Mouse (Mus musculus): Measurements from ENCODE around the gene Pnpla6.

Pnpla6 gene

DNA sequence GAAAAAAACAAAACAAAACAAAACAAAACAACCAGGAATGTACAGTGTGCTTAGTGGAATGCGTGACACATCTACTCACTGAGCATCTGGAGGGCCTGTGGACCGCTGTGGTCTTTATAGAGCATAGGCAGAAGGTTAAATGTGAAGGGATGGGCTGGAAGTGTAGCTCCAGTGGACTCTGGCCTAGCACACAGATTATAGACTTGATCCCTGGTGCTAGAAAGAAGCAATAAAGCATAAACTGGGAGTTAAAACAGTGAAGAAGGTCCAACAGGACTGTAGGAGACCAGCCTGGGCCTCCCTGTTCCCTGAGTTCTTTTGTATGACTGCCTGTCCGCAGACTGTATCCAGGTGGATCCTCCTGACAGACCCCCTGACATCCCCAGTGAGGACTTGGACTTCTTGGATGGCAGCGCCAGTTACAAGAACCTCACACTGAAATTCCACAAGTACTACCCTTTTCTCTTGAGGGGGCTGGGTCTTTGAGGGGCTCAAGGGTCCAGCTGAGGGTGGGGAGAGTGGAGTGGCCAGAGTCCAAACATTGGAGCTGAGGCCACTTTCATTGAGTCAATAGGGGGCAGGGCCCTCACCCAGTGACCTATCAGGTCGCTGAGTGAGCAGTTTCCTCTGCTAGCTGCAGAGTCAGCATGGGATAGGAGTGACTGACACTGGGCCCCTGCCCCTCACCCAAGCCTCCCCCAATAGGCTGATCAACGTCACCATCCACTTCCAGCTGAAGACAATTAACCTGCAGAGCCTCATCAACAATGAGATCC lies 7.0 kb upstream of the Pnpla6 start:
- no peak for DNase-seq (ENCODE audit: low read depth, low spot score)

DNA sequence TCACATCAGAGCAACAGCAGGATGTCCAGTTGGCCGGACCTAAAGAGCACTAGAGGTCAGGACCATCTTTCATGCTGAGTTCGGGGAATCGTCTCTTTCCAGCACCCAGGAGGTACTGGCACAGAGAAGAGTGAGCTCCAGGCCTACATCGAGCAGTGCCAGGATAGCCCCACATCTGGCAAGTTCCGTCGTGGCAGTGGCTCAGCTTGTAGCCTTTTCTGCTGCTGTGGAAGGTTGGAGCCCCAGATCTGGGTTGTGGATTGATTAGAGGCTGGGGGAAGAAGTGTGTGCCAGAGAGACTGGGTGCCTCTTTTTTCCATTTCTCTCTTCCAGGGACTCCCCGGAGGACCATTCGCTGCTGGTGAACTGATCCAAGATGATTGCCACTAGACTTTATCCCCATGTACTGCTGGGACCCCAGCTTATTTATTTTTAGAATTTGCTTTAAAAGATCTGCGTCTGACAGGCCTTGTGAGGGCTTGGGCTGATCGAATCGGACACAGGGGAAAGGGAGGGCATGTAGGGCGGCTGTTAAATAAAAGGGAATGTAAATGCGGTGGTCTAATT lies 420 bp upstream of the Pnpla6 start:
- DNase-seq (ENCODE audit: low read depth, low spot score): no peak

DNA sequence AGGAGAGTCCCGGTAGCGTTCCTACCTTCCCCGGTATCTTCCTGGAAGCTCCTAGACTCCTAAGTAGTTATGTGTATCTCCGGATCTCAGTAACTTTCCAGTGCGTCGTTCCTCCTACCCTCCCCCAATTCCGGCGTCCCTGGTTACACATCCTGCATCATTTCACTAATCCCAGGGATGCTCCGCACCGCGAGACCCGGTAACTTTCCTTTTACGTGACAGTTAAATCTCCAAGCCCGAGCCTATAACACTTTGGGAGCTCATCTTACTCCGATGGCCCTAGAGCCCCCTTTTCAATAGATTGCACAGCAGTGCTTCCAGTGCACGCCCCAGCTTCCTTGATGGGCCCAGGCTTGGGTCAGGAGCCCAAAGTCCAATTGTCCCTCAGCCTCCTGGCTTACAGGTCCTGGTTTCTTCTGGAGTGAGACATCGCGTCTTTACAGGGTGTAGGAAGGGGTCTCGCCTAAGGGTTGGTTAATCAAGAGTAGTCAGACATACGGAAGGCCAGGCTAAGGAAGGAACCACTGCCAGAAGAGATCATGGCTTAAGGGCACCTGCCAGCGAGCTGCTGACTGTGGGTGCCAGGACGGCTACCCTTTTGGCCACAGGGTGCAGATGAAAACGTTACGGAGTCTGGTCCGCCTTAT lies 710 bp downstream of the Pnpla6 start:
- DNase-seq (ENCODE audit: low read depth, low spot score): no peak

DNA sequence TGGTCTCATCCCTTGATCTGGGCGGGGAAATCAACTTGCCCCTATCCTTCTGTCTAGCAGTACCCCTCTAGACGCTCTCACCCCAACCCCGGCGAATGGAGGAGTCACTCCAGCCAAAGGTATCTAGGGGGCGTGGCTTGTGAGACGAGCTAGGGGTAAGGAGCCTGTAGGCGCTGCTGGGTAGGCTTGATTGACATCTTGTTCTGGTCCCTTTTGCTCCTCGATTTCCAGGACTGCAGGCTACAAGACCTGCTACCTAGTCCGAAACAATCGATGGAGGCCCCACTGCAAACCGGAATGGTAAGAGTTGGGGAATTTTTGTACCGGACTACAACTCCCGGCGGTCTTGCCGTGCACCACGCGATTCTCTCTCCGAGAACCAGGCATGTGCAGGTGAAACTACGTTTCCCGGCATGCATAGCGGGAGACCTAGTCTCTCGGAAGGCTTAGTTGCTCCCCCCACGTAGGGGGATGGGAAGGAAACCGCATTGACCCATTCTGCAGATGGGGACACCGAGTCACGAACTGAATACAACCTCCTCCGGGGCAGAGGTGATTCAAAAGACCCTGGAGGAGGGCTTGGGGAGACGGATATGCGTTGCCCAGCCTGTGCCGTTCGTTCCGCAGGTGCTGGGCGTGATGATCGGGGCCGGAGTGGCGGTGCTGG lies 1.4 kb downstream of the Pnpla6 start:
- DNase-seq (ENCODE audit: low read depth, low spot score): peak; percentile 85

DNA sequence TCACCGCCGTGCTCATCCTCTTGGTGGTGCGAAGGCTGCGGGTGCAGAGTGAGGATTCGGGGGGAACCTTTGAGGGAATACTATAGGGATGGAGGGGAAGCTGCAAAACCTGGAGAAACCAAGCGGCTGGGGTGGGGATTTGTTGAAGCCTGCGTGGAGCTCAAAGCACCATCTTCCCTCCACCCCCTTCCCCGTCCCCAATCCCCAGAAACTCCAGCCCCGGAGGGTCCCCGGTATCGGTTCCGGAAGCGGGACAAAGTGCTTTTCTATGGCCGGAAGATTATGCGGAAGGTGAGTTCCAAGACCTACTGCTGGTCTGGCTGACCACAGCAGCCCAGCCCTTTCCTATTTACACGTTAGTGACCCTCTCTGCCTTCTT lies 1.9 kb downstream of the Pnpla6 start:
- DNase-seq (ENCODE audit: low read depth, low spot score): no peak

DNA sequence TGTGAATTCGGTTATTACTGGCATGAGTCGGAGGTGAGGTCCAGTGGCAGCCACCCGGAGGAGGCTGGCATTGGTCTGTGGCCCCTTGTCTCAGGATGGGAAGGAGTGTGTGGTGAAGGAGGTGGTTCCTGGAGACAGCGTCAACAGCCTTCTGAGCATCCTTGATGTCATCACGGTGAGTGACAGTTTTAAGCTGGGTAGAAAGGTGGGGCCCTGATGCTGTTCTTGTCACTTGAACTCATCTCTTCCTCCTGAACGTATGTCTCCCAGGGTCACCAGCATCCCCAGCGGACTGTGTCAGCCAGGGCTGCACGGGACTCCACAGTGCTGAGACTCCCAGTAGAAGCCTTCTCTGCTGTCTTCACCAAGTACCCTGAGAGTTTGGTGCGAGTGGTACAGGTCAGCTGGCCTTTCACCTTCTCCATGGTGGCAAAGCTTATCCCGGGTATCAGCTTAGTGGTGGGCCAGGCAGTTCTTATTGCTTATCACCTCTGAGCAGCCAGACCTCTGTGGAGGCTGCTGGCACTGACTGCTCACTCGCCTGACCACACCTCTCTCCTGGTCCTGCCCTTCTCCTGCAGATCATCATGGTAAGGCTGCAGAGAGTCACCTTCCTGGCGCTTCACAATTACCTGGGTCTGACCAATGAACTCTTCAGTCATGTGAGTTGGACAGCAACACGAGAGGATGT lies 7.0 kb downstream of the Pnpla6 start:
- DNase-seq (ENCODE audit: low read depth, low spot score): no peak

DNA sequence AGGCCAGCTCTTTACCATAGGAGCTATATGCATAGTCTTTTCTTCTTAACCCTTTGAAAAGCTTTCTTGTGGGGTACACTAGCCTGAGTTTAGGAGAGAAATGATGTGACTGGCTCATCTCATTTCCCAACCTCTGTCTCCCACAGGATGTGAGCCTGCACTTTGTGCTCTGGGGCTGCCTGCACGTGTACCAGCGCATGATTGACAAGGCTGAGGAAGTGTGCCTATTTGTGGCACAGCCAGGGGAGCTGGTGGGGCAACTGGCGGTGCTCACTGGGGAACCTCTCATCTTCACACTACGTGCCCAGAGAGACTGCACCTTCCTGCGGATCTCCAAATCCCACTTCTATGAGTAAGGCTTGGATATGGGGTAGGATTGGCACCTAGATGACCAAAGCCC lies 15.6 kb downstream of the Pnpla6 start:
- no peak for DNase-seq (ENCODE audit: low read depth, low spot score)

DNA sequence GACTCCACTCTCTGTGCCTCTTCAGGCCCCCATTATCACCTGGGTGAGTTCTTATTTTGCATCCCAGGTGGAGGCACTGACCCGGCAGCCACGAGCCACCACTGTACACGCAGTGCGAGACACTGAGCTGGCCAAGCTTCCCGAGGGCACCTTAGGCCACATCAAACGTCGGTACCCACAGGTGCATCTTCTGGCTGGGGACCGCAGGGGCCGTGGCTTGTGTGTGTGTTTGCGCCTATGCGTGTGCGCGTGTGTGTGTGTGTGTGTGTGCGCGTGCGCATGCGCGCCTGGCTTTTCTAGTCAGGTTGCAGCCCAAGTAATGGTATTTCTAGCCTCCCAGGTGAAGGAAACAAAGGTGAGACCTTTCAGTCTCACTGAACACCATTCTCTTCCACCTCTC lies 16.8 kb downstream of the Pnpla6 start:
- no peak for DNase-seq (ENCODE audit: low read depth, low spot score)

DNA sequence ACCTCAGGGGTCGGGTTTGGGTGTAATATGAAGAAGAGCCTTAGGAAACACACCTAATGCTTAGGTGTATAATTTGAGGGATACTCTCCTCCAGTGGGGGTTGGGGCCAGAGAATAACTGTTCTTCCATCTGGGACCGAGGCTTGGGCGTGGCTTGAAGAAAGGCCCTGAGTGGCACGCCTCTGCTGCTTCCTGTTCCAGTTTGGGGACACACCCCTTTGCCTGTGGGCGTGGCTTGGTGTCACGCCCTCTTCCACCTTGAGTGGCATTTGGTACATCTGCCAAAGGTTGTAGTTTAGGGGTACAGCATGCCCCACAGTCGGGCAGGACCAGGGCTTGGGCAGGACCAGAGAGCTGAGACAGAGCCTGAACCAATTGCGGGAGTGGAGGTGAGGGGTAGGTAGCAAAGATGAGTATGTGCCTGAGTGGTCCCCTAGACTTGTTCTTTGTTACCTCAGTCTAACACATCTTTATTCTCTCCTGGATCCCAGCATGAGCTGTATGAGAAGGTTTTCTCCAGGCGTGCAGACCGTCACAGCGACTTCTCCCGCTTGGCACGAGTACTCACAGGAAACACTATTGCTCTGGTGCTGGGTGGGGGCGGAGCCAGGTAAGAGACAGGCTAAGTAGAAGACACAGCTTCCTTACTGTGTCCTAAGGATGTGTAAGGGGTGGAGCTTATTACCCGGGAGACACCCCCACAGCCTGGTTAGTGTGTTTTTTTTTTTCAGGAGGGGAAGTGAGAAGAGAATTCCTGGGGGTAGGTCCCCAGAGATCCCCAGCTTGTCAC lies 21.1 kb downstream of the Pnpla6 start:
- no peak for DNase-seq (ENCODE audit: low read depth, low spot score)

DNA sequence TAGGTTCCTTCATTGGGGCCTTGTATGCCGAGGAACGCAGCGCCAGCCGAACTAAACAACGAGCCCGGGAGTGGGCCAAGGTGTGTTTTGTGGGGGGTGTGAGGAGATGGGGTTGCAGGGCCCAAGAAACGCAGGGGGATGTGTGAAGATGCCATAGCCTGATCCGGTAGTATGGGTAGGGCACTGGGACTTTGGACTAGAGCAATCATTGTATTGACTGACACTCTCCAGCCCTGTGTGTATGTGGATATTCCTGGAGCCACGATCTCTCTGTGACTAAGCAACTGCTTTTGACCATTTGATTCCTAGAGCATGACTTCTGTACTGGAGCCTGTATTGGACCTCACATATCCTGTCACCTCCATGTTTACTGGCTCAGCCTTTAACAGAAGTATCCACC lies 21.8 kb downstream of the Pnpla6 start:
- DNase-seq (ENCODE audit: low read depth, low spot score): no peak

DNA sequence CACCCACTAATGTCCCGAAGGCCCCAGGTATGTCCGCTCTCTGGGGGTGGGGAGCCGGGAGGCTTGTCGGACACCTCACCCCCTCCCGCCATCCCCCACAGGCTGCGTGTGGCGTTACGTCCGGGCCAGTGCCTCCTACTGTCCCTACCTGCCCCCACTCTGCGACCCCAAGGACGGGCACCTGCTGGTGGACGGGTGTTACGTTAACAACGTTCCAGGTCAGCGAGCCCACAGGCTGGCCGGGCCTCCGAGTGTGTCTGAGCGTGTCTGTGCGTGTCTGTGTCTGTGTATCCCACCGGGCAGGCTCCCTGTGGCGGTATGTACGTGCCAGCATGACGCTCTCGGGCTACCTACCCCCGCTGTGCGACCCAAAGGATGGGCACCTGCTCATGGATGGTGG lies 22.5 kb downstream of the Pnpla6 start:
- DNase-seq (ENCODE audit: low read depth, low spot score): no peak

DNA sequence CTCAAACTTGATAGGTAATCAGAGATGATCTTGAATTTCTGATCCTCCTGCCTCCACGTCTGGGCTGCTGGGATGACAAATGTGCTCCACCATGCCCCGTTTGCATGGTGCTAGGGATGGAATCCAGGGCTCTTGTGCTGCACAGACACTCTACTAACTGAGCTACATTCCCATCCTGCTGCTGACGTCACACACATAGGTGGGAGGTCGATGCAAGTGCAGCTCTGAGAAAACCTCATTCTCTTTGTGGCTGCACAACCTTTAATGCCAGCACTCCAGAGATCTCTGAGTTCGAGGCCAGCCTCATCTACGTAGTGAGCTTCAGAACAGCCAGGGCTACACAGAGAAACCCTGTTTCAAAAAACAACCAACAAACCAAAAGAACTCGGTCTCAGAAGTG lies 24.0 kb downstream of the Pnpla6 start:
- no peak for DNase-seq (ENCODE audit: low read depth, low spot score)

DNA sequence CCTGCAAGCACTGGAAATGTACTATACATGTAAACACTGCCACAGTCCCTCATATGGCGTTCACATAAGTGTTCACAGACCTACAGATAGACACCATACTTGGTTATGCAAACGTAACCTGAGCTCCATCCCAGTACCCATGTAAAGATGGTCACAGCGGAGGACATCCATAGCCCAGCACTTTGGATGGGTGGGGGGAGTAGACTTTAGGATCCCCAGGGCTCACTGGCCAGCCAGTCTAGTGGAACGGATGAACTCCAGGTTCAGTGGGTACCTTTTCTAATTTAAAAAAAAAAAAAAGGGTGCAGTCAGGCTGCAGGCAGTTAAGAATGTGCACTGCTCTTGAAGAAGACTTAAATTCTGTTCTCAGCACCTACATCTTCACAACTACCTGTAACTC lies 24.9 kb downstream of the Pnpla6 start:
- DNase-seq (ENCODE audit: low read depth, low spot score): no peak

DNA sequence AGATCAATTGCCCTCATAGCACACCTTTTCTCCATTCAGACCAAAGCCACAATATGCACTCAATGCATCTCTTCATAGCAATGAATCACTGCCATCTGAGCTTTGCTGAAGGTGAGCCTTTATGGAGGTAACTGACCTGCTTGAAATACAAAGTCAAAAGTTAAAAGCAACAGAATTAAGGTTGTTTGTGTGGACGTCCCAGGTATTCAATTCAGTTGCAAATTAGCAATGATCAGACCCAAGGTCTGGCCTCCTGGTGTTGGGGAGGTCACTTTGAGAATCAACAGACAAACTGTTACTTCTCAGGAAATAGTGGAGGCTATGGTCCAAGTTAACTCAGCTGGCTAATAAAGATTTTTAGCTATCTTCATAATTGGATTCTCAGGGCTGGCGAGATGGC lies 31.3 kb downstream of the Pnpla6 start:
- no peak for DNase-seq (ENCODE audit: low read depth, low spot score)

DNA sequence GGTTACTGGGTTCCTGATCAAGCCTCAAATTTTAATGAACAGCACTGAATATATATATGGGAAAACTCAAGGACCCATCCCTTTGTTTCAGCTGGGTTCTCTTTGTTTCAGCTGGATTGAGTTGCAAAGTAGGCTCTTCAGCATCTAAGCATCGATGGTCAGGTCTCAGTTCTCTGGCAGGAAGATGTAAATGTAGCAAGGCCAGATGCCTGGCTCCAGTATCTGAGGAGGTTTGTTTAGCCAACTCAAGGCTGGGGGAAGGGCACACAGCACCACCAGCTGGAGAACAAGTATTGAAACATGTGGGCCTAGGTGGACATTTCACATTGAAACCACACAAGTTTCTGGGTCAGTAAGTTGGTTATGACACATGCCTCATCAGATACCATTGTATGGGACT lies 37.1 kb downstream of the Pnpla6 start:
- no peak for DNase-seq (ENCODE audit: low read depth, low spot score)

DNA sequence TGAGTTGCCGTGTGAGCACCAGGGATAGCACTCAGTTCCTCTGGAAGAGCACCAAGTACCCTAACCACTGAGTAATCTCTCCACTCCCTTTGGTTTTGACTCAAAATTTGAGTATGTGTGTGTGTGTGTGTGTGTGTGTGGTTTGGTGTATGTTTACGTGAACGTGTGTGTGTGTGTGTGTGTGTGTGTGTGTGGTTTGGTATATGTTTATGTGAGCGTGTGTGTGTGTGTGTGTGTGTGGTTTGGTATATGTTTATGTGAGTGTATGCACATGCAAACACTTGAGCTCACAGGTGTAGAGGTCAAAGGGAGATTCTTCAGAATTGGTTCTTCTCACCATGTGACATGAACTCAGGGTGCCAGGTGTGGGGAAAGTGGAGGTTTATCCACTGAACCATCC lies 40.9 kb downstream of the Pnpla6 start:
- no peak for DNase-seq (ENCODE audit: low read depth, low spot score)

DNA sequence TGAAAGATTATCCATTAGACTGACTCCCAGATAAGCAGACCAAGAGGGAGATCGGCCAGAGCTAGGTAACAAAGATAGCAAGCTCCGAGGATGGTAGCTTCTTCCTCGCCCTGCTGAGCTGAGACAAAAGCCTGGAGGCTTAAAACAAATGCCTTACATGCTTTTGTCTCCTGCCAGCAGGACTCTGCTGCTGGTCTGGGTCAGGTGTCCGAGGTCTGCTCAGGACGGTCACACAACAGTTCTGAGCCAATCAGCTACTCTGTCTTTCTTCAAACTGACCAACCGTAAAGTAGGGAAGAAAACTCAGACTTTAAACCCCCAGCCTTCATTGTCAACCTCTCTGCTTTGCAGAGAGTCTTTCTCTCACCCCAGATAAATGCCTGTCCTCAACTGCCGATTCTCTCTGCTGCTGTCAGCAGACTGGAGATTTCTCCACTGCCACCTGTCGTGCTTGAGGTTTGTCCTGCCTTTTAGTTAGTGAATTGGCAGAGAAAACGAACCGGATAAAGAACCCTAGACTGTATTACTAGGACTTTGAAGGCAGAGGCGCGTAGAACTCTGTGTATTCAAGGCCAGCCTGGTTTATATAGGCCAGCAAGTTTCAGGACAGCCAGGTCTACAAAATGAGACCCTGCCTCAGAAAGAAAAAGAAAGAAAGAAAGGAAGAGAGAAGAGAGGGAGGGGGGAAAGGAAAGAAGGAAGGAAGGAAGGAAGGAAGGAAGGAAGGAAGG lies 52.6 kb downstream of the Pnpla6 start, which contains the start of gene C330021F23Rik:
C330021F23Rik (plus strand) TSS at position 350 of the 731 bp plus-strand sequence.
- DNase-seq (ENCODE audit: low read depth, low spot score): no peak

DNA sequence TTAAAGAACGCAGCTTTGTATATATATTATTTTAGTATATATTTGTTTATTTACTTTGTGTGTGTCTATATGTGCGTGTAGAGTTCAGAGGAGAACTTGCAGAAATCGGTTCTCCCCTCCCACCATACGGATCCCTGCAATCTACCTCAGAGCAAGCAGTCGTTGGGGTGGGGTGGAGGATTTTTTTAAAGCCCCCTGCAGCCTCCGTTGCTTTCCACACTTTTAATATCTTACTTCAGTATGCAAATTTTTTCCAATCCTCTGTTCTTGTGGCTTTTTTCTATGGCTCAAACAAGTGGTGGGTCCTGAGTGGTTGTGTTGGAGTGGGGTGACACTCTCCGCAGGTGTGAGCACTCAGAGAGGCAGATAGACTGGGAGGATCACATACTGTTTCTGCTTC lies 53.2 kb downstream of the Pnpla6 start:
- DNase-seq (ENCODE audit: low read depth, low spot score): no peak

DNA sequence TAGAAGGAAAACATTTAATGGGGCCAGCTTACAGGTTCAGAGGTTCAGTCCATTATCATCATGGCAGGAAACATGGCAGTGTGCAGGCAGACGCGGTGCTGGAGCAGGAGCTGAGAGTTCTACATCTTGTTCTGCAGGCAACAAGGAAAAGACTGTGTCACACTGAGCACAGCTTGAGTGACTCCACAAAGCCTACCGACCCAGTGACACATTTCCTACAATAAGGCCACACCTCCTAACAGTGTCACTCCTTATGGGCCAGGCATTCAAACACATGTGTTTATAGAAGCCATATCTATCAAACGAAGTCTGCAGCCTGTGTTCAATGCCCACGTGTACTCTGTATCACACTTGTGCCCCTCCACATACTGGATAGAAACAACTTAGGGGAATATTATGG lies 54.6 kb downstream of the Pnpla6 start:
- DNase-seq (ENCODE audit: low read depth, low spot score): no peak

DNA sequence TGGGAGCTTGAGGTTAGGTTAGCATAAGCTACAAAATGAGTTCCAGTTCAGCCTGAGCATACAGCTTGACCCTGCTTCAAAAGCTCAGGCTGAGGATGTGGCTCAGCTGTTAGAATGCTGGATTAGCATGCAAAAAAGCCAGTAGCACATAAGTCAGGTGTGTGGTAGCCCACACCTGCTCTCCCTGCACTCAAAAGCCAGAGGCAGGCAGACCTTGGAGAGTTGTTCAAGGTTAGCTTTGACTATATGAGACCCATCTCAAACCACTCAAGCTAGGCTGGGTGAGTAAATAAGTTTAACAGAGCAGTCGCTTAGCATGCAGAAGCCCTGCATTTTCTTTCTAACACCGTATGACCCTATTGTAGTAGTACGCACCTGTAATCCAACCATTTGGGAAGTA lies 59.4 kb downstream of the Pnpla6 start:
- DNase-seq (ENCODE audit: low read depth, low spot score): no peak
